ENCODE assay signal across 10 mouse cellular contexts in genomic region chr8:110940682-110941452, GRCm38 (mm10). TPM values are rescaled to one million over a fixed set of nuclear protein-coding genes. Genes with fewer than 3 reads are reported as not detected.
A peak's percentile ranks its signal among the peaks of the same experiment; 100 is the strongest.
DNase-seq lines count a peak whose midpoint lies in the region; ATAC-seq and TF ChIP-seq lines count a peak whose summit lies in the region.
"Had no signal": no experiment of that assay in that cellular context is flagged by ENCODE, and none has a peak within 500 bp of the region (broad histone marks: within the 10 kb centered on the region; RNA-seq: fewer than 3 reads in every experiment).

No protein-coding gene starts in this region.

- DNase-seq in embryonic facial prominence, embryonic 10.5 days (ENCODE audit: low spot score): no peak
- DNase-seq in limb, embryonic 14.5 days (ENCODE audit: low spot score): no peak
- DNase-seq in limb, embryonic 10.5 days (ENCODE audit: low spot score): no peak
- DNase-seq in cerebellum, postnatal 25 days: peak; percentile 88 to 89
- no peak for DNase-seq in urinary bladder, adult 2 months (ENCODE audit: low spot score)

- no peaks in the 10 kb centered on the region for H3K9me3 ChIP-seq in embryonic facial prominence, embryonic 13.5 days
- no peaks in the 10 kb centered on the region for H3K9me3 ChIP-seq in embryonic facial prominence, embryonic 10.5 days
- H3K9me3 ChIP-seq in limb, embryonic 14.5 days (ENCODE audit: control insufficient read depth, low read length): no peaks in the 10 kb centered on the region
- H3K9me3 ChIP-seq in limb, embryonic 10.5 days (replicated peaks): no peaks in the 10 kb centered on the region
- H3K9me3 ChIP-seq in forebrain, embryonic 12.5 days: no peaks in the 10 kb centered on the region
- H3K9me3 ChIP-seq: neural tube, embryonic 12.5 days had no signal

- no peak overlapping the region for H3K9ac ChIP-seq in embryonic facial prominence, embryonic 13.5 days
- H3K9ac ChIP-seq in limb, embryonic 14.5 days (ENCODE audit: low read depth, low read length, severe bottlenecking): no peak overlapping the region
- no peak overlapping the region for H3K9ac ChIP-seq in forebrain, embryonic 12.5 days
- H3K9ac ChIP-seq: liver, embryonic 14.5 days; neural tube, embryonic 12.5 days had no signal

- 88% methylated on average over 15 of the region's 15 CpGs for WGBS in embryonic facial prominence, embryonic 13.5 days
- 91% methylated on average over 15 of the region's 15 CpGs for WGBS in embryonic facial prominence, embryonic 10.5 days
- WGBS in limb, embryonic 14.5 days: 82% methylated on average over 15 of the region's 15 CpGs
- WGBS in limb, embryonic 10.5 days: 91% methylated on average over 15 of the region's 15 CpGs
- WGBS in small intestine, adult 2 months: 70% methylated on average over 15 of the region's 15 CpGs
- 92% methylated on average over 15 of the region's 15 CpGs for WGBS in forebrain, embryonic 12.5 days

- peak overlapping the region; percentile 2; the same call in 1 of the 2 replicates for H3K4me2 ChIP-seq in embryonic facial prominence, embryonic 13.5 days
- no peak overlapping the region for H3K4me2 ChIP-seq in limb, embryonic 14.5 days (replicated peaks; ENCODE audit: low read depth, low read length, severe bottlenecking)
- H3K4me2 ChIP-seq in forebrain, embryonic 12.5 days: no peak overlapping the region
- H3K4me2 ChIP-seq: neural tube, embryonic 12.5 days had no signal

- H3K27ac ChIP-seq in embryonic facial prominence, embryonic 13.5 days: peak overlapping the region; percentile 48
- H3K27ac ChIP-seq in embryonic facial prominence, embryonic 10.5 days (replicated peaks): no peak overlapping the region
- H3K27ac ChIP-seq in limb, embryonic 14.5 days (replicated peaks; ENCODE audit: low read depth, low read length): peak overlapping the region; percentile 9
- H3K27ac ChIP-seq in limb, embryonic 10.5 days: no peak overlapping the region
- peak overlapping the region; percentile 8 for H3K27ac ChIP-seq in small intestine, adult 2 months (ENCODE audit: insufficient read depth, low read depth, low read length)
- H3K27ac ChIP-seq in forebrain, embryonic 12.5 days: no peak overlapping the region
- H3K27ac ChIP-seq: liver, embryonic 14.5 days; neural tube, embryonic 12.5 days had no signal

- ATAC-seq in embryonic facial prominence, embryonic 13.5 days (ENCODE audit: insufficient number of reproducible peaks, insufficient read depth, low FRiP score, low TSS enrichment, low read depth): no peak
- ATAC-seq in limb, embryonic 14.5 days (ENCODE audit: low FRiP score, low read depth): no peak
- no peak for ATAC-seq in forebrain, embryonic 12.5 days (ENCODE audit: low FRiP score)

- H3K36me3 ChIP-seq in embryonic facial prominence, embryonic 13.5 days: peaks cover 6% of the 10 kb centered on the region; the same call in 1 of the 2 replicates
- H3K36me3 ChIP-seq in embryonic facial prominence, embryonic 10.5 days (replicated peaks): peaks cover 30% of the 10 kb centered on the region
- H3K36me3 ChIP-seq in limb, embryonic 14.5 days (ENCODE audit: control insufficient read depth, insufficient read depth, low read length): peaks cover 2% of the 10 kb centered on the region
- peaks cover 37% of the 10 kb centered on the region for H3K36me3 ChIP-seq in limb, embryonic 10.5 days
- no peaks in the 10 kb centered on the region for H3K36me3 ChIP-seq in small intestine, adult 2 months (ENCODE audit: control insufficient read depth, insufficient read depth, low read length)
- no peaks in the 10 kb centered on the region for H3K36me3 ChIP-seq in forebrain, embryonic 12.5 days (replicated peaks)
- H3K36me3 ChIP-seq: neural tube, embryonic 12.5 days had no signal

- TF ChIP-seq CTCF in small intestine, adult 2 months (IDR thresholded peaks at IDR 0.05; ENCODE audit: extremely low read depth, insufficient read length, insufficient replicate concordance, low read depth, low read length): no peak

- H3K27me3 ChIP-seq in embryonic facial prominence, embryonic 13.5 days: no peaks in the 10 kb centered on the region
- no peaks in the 10 kb centered on the region for H3K27me3 ChIP-seq in embryonic facial prominence, embryonic 10.5 days (replicated peaks; ENCODE audit: low read depth, poor library complexity, severe bottlenecking)
- H3K27me3 ChIP-seq in limb, embryonic 14.5 days (ENCODE audit: control insufficient read depth, insufficient read depth, low read length): no peaks in the 10 kb centered on the region
- H3K27me3 ChIP-seq in limb, embryonic 10.5 days (ENCODE audit: low read depth, poor library complexity, severe bottlenecking): no peaks in the 10 kb centered on the region
- no peaks in the 10 kb centered on the region for H3K27me3 ChIP-seq in small intestine, adult 2 months (ENCODE audit: control insufficient read depth, insufficient read depth, low read length)
- no peaks in the 10 kb centered on the region for H3K27me3 ChIP-seq in forebrain, embryonic 12.5 days
- H3K27me3 ChIP-seq: neural tube, embryonic 12.5 days had no signal

- no peak overlapping the region for H3K4me3 ChIP-seq in embryonic facial prominence, embryonic 13.5 days
- H3K4me3 ChIP-seq in embryonic facial prominence, embryonic 10.5 days: no peak overlapping the region
- H3K4me3 ChIP-seq in limb, embryonic 14.5 days (replicated peaks; ENCODE audit: low read length): no peak overlapping the region
- H3K4me3 ChIP-seq in limb, embryonic 10.5 days: no peak overlapping the region
- no peak overlapping the region for H3K4me3 ChIP-seq in small intestine, adult 2 months (ENCODE audit: low read depth, low read length)
- no peak overlapping the region for H3K4me3 ChIP-seq in forebrain, embryonic 12.5 days (replicated peaks)
- H3K4me3 ChIP-seq: neural tube, embryonic 12.5 days had no signal

- TF ChIP-seq POLR2A in limb, embryonic 14.5 days (IDR thresholded peaks at IDR 0.05; ENCODE audit: borderline replicate concordance, extremely low read depth, insufficient read depth, insufficient read length): no peak
- no peak for TF ChIP-seq POLR2A in small intestine, adult 2 months (IDR thresholded peaks at IDR 0.05; ENCODE audit: low read depth, low read length)

- peaks cover 28% of the 10 kb centered on the region for H3K4me1 ChIP-seq in embryonic facial prominence, embryonic 13.5 days
- H3K4me1 ChIP-seq in embryonic facial prominence, embryonic 10.5 days: peaks cover 16% of the 10 kb centered on the region
- H3K4me1 ChIP-seq in limb, embryonic 14.5 days (ENCODE audit: control insufficient read depth, insufficient read depth, low read length): peaks cover 4% of the 10 kb centered on the region
- H3K4me1 ChIP-seq in limb, embryonic 10.5 days: peaks cover 4% of the 10 kb centered on the region; the same call in 1 of the 2 replicates
- H3K4me1 ChIP-seq in small intestine, adult 2 months (ENCODE audit: control insufficient read depth, insufficient read depth, insufficient read length, low read length): 0 out of 2 replicates have a peak, but pooled peaks cover 4% of the 10 kb centered on the region
- peaks cover 4% of the 10 kb centered on the region; the same call in 1 of the 2 replicates for H3K4me1 ChIP-seq in forebrain, embryonic 12.5 days

RNA-seq across cellular contexts. Expression of gene St3gal2, which starts 21.1 kb away (rescaled TPM):
- polyA plus RNA-seq in embryonic facial prominence, embryonic 13.5 days (2015; fragmentation: Nextera tagmentation; extraction: Ambion mirVana): 29.4 and 35.7 TPM in 2 replicates
- polyA plus RNA-seq in embryonic facial prominence, embryonic 10.5 days (2016; fragmentation: Nextera tagmentation; extraction: Ambion mirVana): 34.5 and 34.8 TPM in 2 replicates
- 29.9 and 39.7 TPM in 2 replicates for polyA plus RNA-seq in limb, embryonic 14.5 days (2012; rRNA removed)
- polyA plus RNA-seq in limb, embryonic 14.5 days (2014; fragmentation: Nextera tagmentation; extraction: Ambion mirVana): 19.2 and 21.5 TPM in 2 replicates
- polyA plus RNA-seq in limb, embryonic 10.5 days (2016; fragmentation: Nextera tagmentation; extraction: Ambion mirVana): 42.2 and 42.7 TPM in 2 replicates
- 3.6 and 5.9 TPM in 2 replicates for polyA plus RNA-seq in small intestine, adult 2 months (2012; rRNA removed)
- polyA plus RNA-seq in urinary bladder, adult 2 months (2012; rRNA removed): 20.2 and 25.4 TPM in 2 replicates
- polyA plus RNA-seq in forebrain, embryonic 12.5 days (2016; fragmentation: Nextera tagmentation; extraction: Ambion mirVana): 26.2 and 27.2 TPM in 2 replicates

RNA-seq across cellular contexts. Expression of gene Fuk, which starts 38.6 kb away (rescaled TPM):
- 13.0 and 15.2 TPM in 2 replicates for polyA plus RNA-seq in embryonic facial prominence, embryonic 13.5 days (2015; fragmentation: Nextera tagmentation; extraction: Ambion mirVana)
- 16.2 and 16.5 TPM in 2 replicates for polyA plus RNA-seq in embryonic facial prominence, embryonic 10.5 days (2016; fragmentation: Nextera tagmentation; extraction: Ambion mirVana)
- polyA plus RNA-seq in limb, embryonic 14.5 days (2012; rRNA removed): 16.2 and 22.4 TPM in 2 replicates
- polyA plus RNA-seq in limb, embryonic 14.5 days (2014; fragmentation: Nextera tagmentation; extraction: Ambion mirVana): 10.4 and 10.6 TPM in 2 replicates
- 15.9 and 17.8 TPM in 2 replicates for polyA plus RNA-seq in limb, embryonic 10.5 days (2016; fragmentation: Nextera tagmentation; extraction: Ambion mirVana)
- polyA plus RNA-seq in small intestine, adult 2 months (2012; rRNA removed): 17.9 and 21.7 TPM in 2 replicates
- polyA plus RNA-seq in urinary bladder, adult 2 months (2012; rRNA removed): 9.4 and 9.8 TPM in 2 replicates
- 13.2 and 14.4 TPM in 2 replicates for polyA plus RNA-seq in forebrain, embryonic 12.5 days (2016; fragmentation: Nextera tagmentation; extraction: Ambion mirVana)

RNA-seq across cellular contexts. Expression of gene Ddx19a, which starts 56.7 kb away (rescaled TPM):
- polyA plus RNA-seq in embryonic facial prominence, embryonic 13.5 days (2015; fragmentation: Nextera tagmentation; extraction: Ambion mirVana): 15.6 and 15.7 TPM in 2 replicates
- polyA plus RNA-seq in embryonic facial prominence, embryonic 10.5 days (2016; fragmentation: Nextera tagmentation; extraction: Ambion mirVana): 23.7 and 26.3 TPM in 2 replicates
- 55.6 and 57.8 TPM in 2 replicates for polyA plus RNA-seq in limb, embryonic 14.5 days (2012; rRNA removed)
- 18.0 and 19.5 TPM in 2 replicates for polyA plus RNA-seq in limb, embryonic 14.5 days (2014; fragmentation: Nextera tagmentation; extraction: Ambion mirVana)
- 24.0 and 24.6 TPM in 2 replicates for polyA plus RNA-seq in limb, embryonic 10.5 days (2016; fragmentation: Nextera tagmentation; extraction: Ambion mirVana)
- 5.3 and 10.4 TPM in 2 replicates for polyA plus RNA-seq in small intestine, adult 2 months (2012; rRNA removed)
- 28.4 and 33.3 TPM in 2 replicates for polyA plus RNA-seq in urinary bladder, adult 2 months (2012; rRNA removed)
- polyA plus RNA-seq in forebrain, embryonic 12.5 days (2016; fragmentation: Nextera tagmentation; extraction: Ambion mirVana): 18.8 and 20.7 TPM in 2 replicates

Comparison
In these comparisons a context has a peak if more than half of its experiments do, and no peak if none do; other contexts are left out.
1. H3K27ac ChIP-seq: peak in embryonic facial prominence, embryonic 13.5 days (single experiment), limb, embryonic 14.5 days (single experiment) and small intestine, adult 2 months (single experiment); none in embryonic facial prominence, embryonic 10.5 days (single experiment), limb, embryonic 10.5 days (single experiment) and forebrain, embryonic 12.5 days (single experiment).
2. DNase-seq: peak in cerebellum, postnatal 25 days (2 of 2); none in embryonic facial prominence, embryonic 10.5 days (single experiment), limb, embryonic 14.5 days (single experiment), limb, embryonic 10.5 days (single experiment) and urinary bladder, adult 2 months (single experiment).